Mouse (Mus musculus) hindbrain, embryonic 10.5 days (tissue): ENCODE results near the gene Eml1. TPM values are rescaled to one million over a fixed set of nuclear protein-coding genes. Genes with fewer than 3 reads are reported as not detected.

Experiments
- polyA plus RNA-seq: library from polyadenylated mRNA; unstranded; fragments of >200 nt; fragmentation: Nextera tagmentation; extraction: Ambion mirVana; gene quantifications from 2 replicates; pipeline ENCODE4 v1.2.1, GENCODE M21; 2016

The Eml1 gene
- polyA plus RNA-seq, 1 experiment from 2014 or later: 104 TPM

Other genes with a start within 250 kb of the Eml1 start
- gene Setd3, start 191.6 kb upstream of the Eml1 start, polyA plus RNA-seq: 76.9 and 82.1 TPM in 2 replicates
- 2.9 and 3.3 TPM in 2 replicates for gene Ccnk, start 191.4 kb upstream of the Eml1 start, polyA plus RNA-seq
- gene Ccdc85c, start 95.5 kb upstream of the Eml1 start, polyA plus RNA-seq: 14.3 and 16.0 TPM in 2 replicates
- gene Hhipl1, start 64.7 kb upstream of the Eml1 start, polyA plus RNA-seq: 3.0 and 3.2 TPM in 2 replicates
- gene Cyp46a1, start 36.6 kb upstream of the Eml1 start, polyA plus RNA-seq: 17.8 and 19.1 TPM in 2 replicates
- gene Evl, start 183.8 kb downstream of the Eml1 start, polyA plus RNA-seq: 59.1 and 75.2 TPM in 2 replicates